In genomic region chr7:45739162-45739763, GRCm38 (mm10) we compare ENCODE assay signal across 9 mouse cellular contexts. TPM values are rescaled to one million over a fixed set of nuclear protein-coding genes. Genes with fewer than 3 reads are reported as not detected.
DNase-seq lines count a peak whose midpoint lies in the region; ATAC-seq and TF ChIP-seq lines count a peak whose summit lies in the region.
"Had no signal": no experiment of that assay in that cellular context is flagged by ENCODE, and none has a peak within 500 bp of the region (broad histone marks: within the 10 kb centered on the region; RNA-seq: fewer than 3 reads in every experiment).

No protein-coding gene starts in this region.

- H3K9ac ChIP-seq in limb, embryonic 12.5 days (replicated peaks): no peak overlapping the region
- no peak overlapping the region for H3K9ac ChIP-seq in midbrain, postnatal 0 days (replicated peaks; ENCODE audit: low read length, poor library complexity, severe bottlenecking)

- TF ChIP-seq CTCF in kidney, adult 2 months (conservative IDR thresholded peaks at IDR 0.05; ENCODE audit: insufficient read depth, insufficient read length, low read depth, low read length): peak; percentile 87
- peak; percentile 87 for TF ChIP-seq CTCF in midbrain, postnatal 0 days (IDR thresholded peaks at IDR 0.05)

- H3K27me3 ChIP-seq in kidney, adult 2 months (replicated peaks; ENCODE audit: control insufficient read depth, insufficient read depth, low read length): no peaks in the 10 kb centered on the region
- H3K27me3 ChIP-seq in limb, embryonic 12.5 days: no peaks in the 10 kb centered on the region
- no peaks in the 10 kb centered on the region for H3K27me3 ChIP-seq in midbrain, postnatal 0 days (ENCODE audit: insufficient read depth, low read length)
- H3K27me3 ChIP-seq in splenic B cell, adult 2 months (ENCODE audit: control insufficient read depth, insufficient read depth, low read length, poor library complexity, severe bottlenecking): no peaks in the 10 kb centered on the region

- no peak overlapping the region for H3K4me3 ChIP-seq in kidney, adult 2 months (ENCODE audit: insufficient read depth, low read depth, low read length)
- no peak overlapping the region for H3K4me3 ChIP-seq in limb, embryonic 12.5 days (replicated peaks)
- H3K4me3 ChIP-seq in midbrain, postnatal 0 days (ENCODE audit: low read depth, low read length): no peak overlapping the region

- no peaks in the 10 kb centered on the region for H3K4me1 ChIP-seq in kidney, adult 2 months (ENCODE audit: control insufficient read depth, insufficient read depth, low read length)
- 0 out of 2 replicates have a peak, but pooled peaks cover 4% of the 10 kb centered on the region for H3K4me1 ChIP-seq in limb, embryonic 12.5 days (replicated peaks)
- H3K4me1 ChIP-seq in midbrain, postnatal 0 days (ENCODE audit: insufficient read depth, low read length): no peaks in the 10 kb centered on the region

- peak; percentile 50 to 83 for DNase-seq in spleen, adult 18-20 months
- no peak for DNase-seq in spleen, adult 12 weeks (ENCODE audit: low spot score)
- DNase-seq in cerebellum, postnatal 25 days: peak; percentile 82 to 91
- DNase-seq in frontal cortex, postnatal 36 days (ENCODE audit: low spot score in 2 of 2): peak; percentile 75 to 86
- peak; percentile 90 for DNase-seq in kidney, adult 2 months
- DNase-seq in midbrain, postnatal 0 days (ENCODE audit: low spot score): peak; percentile 87
- peak; percentile 96 for DNase-seq in splenic B cell, adult 2 months (ENCODE audit: low read depth, low spot score)

- WGBS in kidney, adult 2 months: 7% methylated on average over 9 of the region's 9 CpGs
- 7% methylated on average over 9 of the region's 9 CpGs for WGBS in limb, embryonic 12.5 days
- WGBS in midbrain, postnatal 0 days: 9% methylated on average over 9 of the region's 9 CpGs

- no peak overlapping the region for H3K4me2 ChIP-seq in limb, embryonic 12.5 days
- H3K4me2 ChIP-seq in midbrain, postnatal 0 days (ENCODE audit: low read depth, low read length, poor library complexity, severe bottlenecking): no peak overlapping the region

- H3K9me3 ChIP-seq in limb, embryonic 12.5 days: no peaks in the 10 kb centered on the region
- no peaks in the 10 kb centered on the region for H3K9me3 ChIP-seq in midbrain, postnatal 0 days (ENCODE audit: low read length)

- ATAC-seq in limb, embryonic 12.5 days (ENCODE audit: insufficient number of reproducible peaks, insufficient read depth, low FRiP score, low TSS enrichment, low read depth): peak; percentile 81; the same call in 1 of the 2 replicates
- ATAC-seq in midbrain, postnatal 0 days (ENCODE audit: low FRiP score): peak; percentile 83; the same call in 1 of the 2 replicates

- TF ChIP-seq POLR2A in kidney, adult 2 months (IDR thresholded peaks at IDR 0.05; ENCODE audit: low read depth, low read length): no peak

- H3K36me3 ChIP-seq in kidney, adult 2 months (ENCODE audit: control insufficient read depth, insufficient read depth, low read length): no peaks in the 10 kb centered on the region
- no peaks in the 10 kb centered on the region for H3K36me3 ChIP-seq in limb, embryonic 12.5 days
- no peaks in the 10 kb centered on the region for H3K36me3 ChIP-seq in midbrain, postnatal 0 days (ENCODE audit: insufficient read depth, low read length)
- H3K36me3 ChIP-seq in splenic B cell, adult 2 months (ENCODE audit: control insufficient read depth, insufficient read depth, low read length, poor library complexity, severe bottlenecking): no peaks in the 10 kb centered on the region

- no peak overlapping the region for H3K27ac ChIP-seq in kidney, adult 2 months (ENCODE audit: insufficient read depth, low read depth, low read length)
- no peak overlapping the region for H3K27ac ChIP-seq in limb, embryonic 12.5 days
- H3K27ac ChIP-seq in midbrain, postnatal 0 days (ENCODE audit: low read depth, low read length): no peak overlapping the region

RNA-seq across cellular contexts. Expression of gene Spaca4, which starts 13.7 kb away (rescaled TPM):
- polyA plus RNA-seq in kidney, adult 2 months (2012; rRNA removed): 0.15 and 0.28 TPM in 2 replicates
- polyA plus RNA-seq in limb, embryonic 12.5 days (2016; fragmentation: Nextera tagmentation; extraction: Ambion mirVana): not detected in 2 replicates
- total RNA-seq in midbrain, postnatal 0 days (2014; rRNA removed): not detected in 2 replicates
- not detected in 2 replicates for polyA plus RNA-seq in midbrain, postnatal 0 days (2015; fragmentation: Nextera tagmentation; extraction: Ambion mirVana)
- total RNA-seq: adrenal gland, postnatal 4 days had no signal

RNA-seq across cellular contexts. Expression of gene Fam83e, which starts 18.3 kb away (rescaled TPM):
- polyA plus RNA-seq in kidney, adult 2 months (2012; rRNA removed): 0.19 and 0.35 TPM in 2 replicates
- 1.0 and 1.3 TPM in 2 replicates for polyA plus RNA-seq in limb, embryonic 12.5 days (2016; fragmentation: Nextera tagmentation; extraction: Ambion mirVana)
- 0.14 TPM in 1 of 2 replicates, not detected in the other for total RNA-seq in midbrain, postnatal 0 days (2014; rRNA removed)
- polyA plus RNA-seq in midbrain, postnatal 0 days (2015; fragmentation: Nextera tagmentation; extraction: Ambion mirVana): 0.16 and 0.25 TPM in 2 replicates

RNA-seq across cellular contexts. Expression of gene Sphk2, which starts 21.5 kb away (rescaled TPM):
- 57.2 and 68.3 TPM in 2 replicates for polyA plus RNA-seq in kidney, adult 2 months (2012; rRNA removed)
- 32.5 TPM in 2 replicates for polyA plus RNA-seq in limb, embryonic 12.5 days (2016; fragmentation: Nextera tagmentation; extraction: Ambion mirVana)
- 22.4 and 23.5 TPM in 2 replicates for total RNA-seq in midbrain, postnatal 0 days (2014; rRNA removed)
- polyA plus RNA-seq in midbrain, postnatal 0 days (2015; fragmentation: Nextera tagmentation; extraction: Ambion mirVana): 15.8 and 18.1 TPM in 2 replicates

RNA-seq across cellular contexts. Expression of gene Rpl18, which starts 24.0 kb away (rescaled TPM):
- 955 and 1,014 TPM in 2 replicates for polyA plus RNA-seq in kidney, adult 2 months (2012; rRNA removed)
- polyA plus RNA-seq in limb, embryonic 12.5 days (2016; fragmentation: Nextera tagmentation; extraction: Ambion mirVana): 990 and 1,038 TPM in 2 replicates
- total RNA-seq in midbrain, postnatal 0 days (2014; rRNA removed): 801 and 989 TPM in 2 replicates
- 473 and 492 TPM in 2 replicates for polyA plus RNA-seq in midbrain, postnatal 0 days (2015; fragmentation: Nextera tagmentation; extraction: Ambion mirVana)

RNA-seq across cellular contexts. Expression of gene Dbp, which starts 34.4 kb away (rescaled TPM):
- 106 and 116 TPM in 2 replicates for polyA plus RNA-seq in kidney, adult 2 months (2012; rRNA removed)
- 6.4 and 8.5 TPM in 2 replicates for polyA plus RNA-seq in limb, embryonic 12.5 days (2016; fragmentation: Nextera tagmentation; extraction: Ambion mirVana)
- total RNA-seq in midbrain, postnatal 0 days (2014; rRNA removed): 8.4 and 9.6 TPM in 2 replicates
- polyA plus RNA-seq in midbrain, postnatal 0 days (2015; fragmentation: Nextera tagmentation; extraction: Ambion mirVana): 4.6 and 4.8 TPM in 2 replicates
